Mouse (Mus musculus): Measurements from ENCODE around the gene Ttyh2.

Ttyh2 gene

GRCm38 (mm10) chr11:114745134-114745533 lies 69.9 kb downstream of the Ttyh2 start:
- CTCF ChIA-PET: interaction anchor here (0.7 to 1.0 kb wide), 4 partner anchors 9 to 127 kb away, joined by 3 to 16 read pairs (median 8); no protein-coding TSS in a partner anchor

GRCm38 (mm10) chr11:114747564-114748138 lies 72.4 kb downstream of the Ttyh2 start:
- CTCF ChIA-PET: no interaction called here

- CTCF ChIA-PET: interaction anchor here (0.8 kb wide), 1 partner anchor 38 kb away, joined by 3 read pairs; no protein-coding TSS in a partner anchor
Measured at GRCm38 (mm10) chr11:114764820-114765818, 89.9 kb downstream of the Ttyh2 start, which contains the start of gene Kif19a. TSS of gene Kif19a (plus strand) at chr11:114765388.

- CTCF ChIA-PET: no interaction called here
Measured at GRCm38 (mm10) chr11:114769911-114770310, 94.7 kb downstream of the Ttyh2 start.

Data from spleen, embryonic (tissue).